Mouse (Mus musculus) limb, embryonic 10.5 days (tissue): ENCODE data around the gene Wdr54. TPM values are rescaled to one million over a fixed set of nuclear protein-coding genes. Genes with fewer than 3 reads are reported as not detected.
A peak's percentile ranks its signal among the peaks of the same experiment; 100 is the strongest.

ENCODE experiments used
- DNase-seq: peaks from one replicate; pipeline ENCODE4 v3.0.0-alpha.2; 2017; ENCODE audit warnings: low spot score
- H3K27ac ChIP-seq: fragments of 300-500 bp; sonication (generic); 2 replicates; pipeline ENCODE4 v1.5.1; 2016; ENCODE audit warnings: mild to moderate bottlenecking
- H3K27me3 ChIP-seq: fragments of 300-500 bp; sonication (generic); 2 replicates; pipeline ENCODE4 v1.6.1; 2016; ENCODE audit warnings: low read depth, mild to moderate bottlenecking; ENCODE audit not compliant: poor library complexity, severe bottlenecking
- H3K36me3 ChIP-seq: fragments of 300-500 bp; sonication (generic); 2 replicates; pipeline ENCODE4 v1.6.1; 2016; ENCODE audit warnings: mild to moderate bottlenecking, moderate library complexity
- H3K4me1 ChIP-seq: fragments of 300-500 bp; sonication (generic); 2 replicates; pipeline ENCODE4 v1.6.1; 2016
- H3K4me3 ChIP-seq: fragments of 300-500 bp; sonication (generic); 2 replicates; pipeline ENCODE4 v1.5.1; 2016; ENCODE audit warnings: mild to moderate bottlenecking, moderate library complexity
- H3K9me3 ChIP-seq: fragments of 300-500 bp; sonication (generic); replicated peaks from 2 replicates; pipeline ENCODE4 v1.6.1; 2016; ENCODE audit warnings: mild to moderate bottlenecking
- WGBS: fragments of 180-500 bp; shearing (Covaris S2); methylation state at CpG from one replicate; pipeline ENCODE4 v1.1.7; 2016; 5-methylcytosine and 5-hydroxymethylcytosine counted together
- polyA plus RNA-seq: library from polyadenylated mRNA; unstranded; fragments of >200 nt; fragmentation: Nextera tagmentation; extraction: Ambion mirVana; gene quantifications from 2 replicates; pipeline ENCODE4 v1.2.1, GENCODE M21; 2016

Gene Wdr54
- polyA plus RNA-seq, result 10.9 and 13.7 TPM in 2 replicates

GRCm38 (mm10) chr6:83156259-83156684 lies at the start of gene Wdr54, which contains the start of gene 1700003E16Rik:
Gene Wdr54 (minus strand): TSS chr6:83156397.
Gene 1700003E16Rik (plus strand): TSS chr6:83156404.
- H3K27me3 ChIP-seq, result peaks cover 27% of the 10 kb centered on the region
- no peaks in the 10 kb centered on the region for H3K9me3 ChIP-seq
- peaks cover 35% of the 10 kb centered on the region for H3K4me1 ChIP-seq
- WGBS, result 3% methylated on average over 32 of the region's 32 CpGs
- peak within 1 kb of the TSS; percentile 61 for H3K4me3 ChIP-seq
- DNase-seq, result peak; percentile 89
- peak within 1 kb of the TSS; percentile 80 for H3K27ac ChIP-seq
- H3K36me3 ChIP-seq, result peaks cover 27% of the 10 kb centered on the region

- H3K27ac ChIP-seq, result no peak overlapping the region
- WGBS, result 95% methylated on average over 3 of the region's 3 CpGs
- H3K36me3 ChIP-seq, result peaks cover 3% of the 10 kb centered on the region
- no peaks in the 10 kb centered on the region for H3K9me3 ChIP-seq
- no peak overlapping the region for H3K4me3 ChIP-seq
- H3K4me1 ChIP-seq, result no peaks in the 10 kb centered on the region
- no peak for DNase-seq
- no peaks in the 10 kb centered on the region for H3K27me3 ChIP-seq
Observed at GRCm38 (mm10) chr6:83205851-83206250, 49.7 kb upstream of the Wdr54 start.

DNA sequence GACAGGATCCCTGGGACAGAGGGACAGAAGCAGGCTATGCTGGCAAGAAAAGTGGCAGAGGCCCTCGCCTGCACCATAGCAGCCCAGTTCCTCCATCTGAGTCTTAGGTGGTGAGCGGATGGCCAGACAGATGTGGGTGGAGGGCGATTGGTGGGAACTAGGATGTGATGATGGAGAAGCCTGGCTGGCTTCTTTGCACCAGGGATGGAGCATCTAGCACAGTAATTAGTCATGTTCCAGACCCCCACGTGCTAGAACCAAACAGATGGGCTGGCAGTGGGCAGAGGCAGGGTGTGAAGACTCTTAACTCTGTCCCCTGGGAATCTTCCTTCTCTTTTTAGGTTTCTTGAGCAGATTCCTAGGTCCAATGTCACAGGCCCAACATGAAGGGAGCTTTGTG lies 47.1 kb upstream of the Wdr54 start:
- Histone ChIP-seq H3K27me3 (no peaks in the 10 kb centered on the region), H3K9me3 (no peaks in the 10 kb centered on the region), H3K4me1 (no peaks in the 10 kb centered on the region), H3K36me3 (peaks cover 26% of the 10 kb centered on the region), H3K4me3 (no peak overlapping the region), H3K27ac (no peak overlapping the region)
- WGBS, result 84% methylated on average over 4 of the region's 4 CpGs
- DNase-seq, result no peak

DNA sequence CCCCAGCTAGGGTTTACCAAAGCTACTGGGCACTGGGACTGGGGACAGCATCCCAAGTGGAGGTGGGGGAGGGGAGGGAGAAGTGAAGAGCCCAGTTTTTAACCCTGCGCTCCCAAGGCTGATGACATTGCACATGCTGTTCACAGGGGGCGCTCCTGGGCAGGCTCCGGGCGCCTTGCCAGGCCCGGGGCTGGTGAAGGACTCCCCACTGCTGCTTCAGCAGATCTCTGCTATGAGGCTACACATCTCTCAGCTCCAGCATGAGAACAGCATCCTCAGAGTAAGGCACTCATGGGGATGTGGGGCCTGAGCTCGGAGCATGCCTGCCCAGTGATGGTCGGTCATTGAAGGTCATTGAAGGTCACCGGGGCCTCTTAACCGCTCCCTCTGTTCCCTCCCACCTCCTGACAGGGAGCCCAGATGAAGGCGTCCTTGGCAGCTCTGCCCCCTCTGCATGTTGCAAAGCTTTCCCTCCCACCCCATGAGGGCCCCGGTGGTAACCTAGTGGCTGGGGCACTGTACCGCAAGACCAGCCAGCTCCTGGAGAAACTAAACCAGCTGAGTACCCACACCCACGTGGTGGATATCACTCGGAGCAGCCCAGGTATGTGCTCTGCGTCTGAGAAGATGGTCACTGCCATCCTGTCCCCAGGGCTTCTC lies 41.3 kb upstream of the Wdr54 start:
- H3K27ac ChIP-seq, result no peak overlapping the region
- peaks cover 7% of the 10 kb centered on the region; the same call in 1 of the 2 replicates for H3K4me1 ChIP-seq
- no peak for DNase-seq
- 45% methylated on average over 15 of the region's 15 CpGs for WGBS
- no peaks in the 10 kb centered on the region for H3K27me3 ChIP-seq
- no peak overlapping the region for H3K4me3 ChIP-seq
- H3K9me3 ChIP-seq, result no peaks in the 10 kb centered on the region
- H3K36me3 ChIP-seq, result peaks cover 85% of the 10 kb centered on the region

DNA sequence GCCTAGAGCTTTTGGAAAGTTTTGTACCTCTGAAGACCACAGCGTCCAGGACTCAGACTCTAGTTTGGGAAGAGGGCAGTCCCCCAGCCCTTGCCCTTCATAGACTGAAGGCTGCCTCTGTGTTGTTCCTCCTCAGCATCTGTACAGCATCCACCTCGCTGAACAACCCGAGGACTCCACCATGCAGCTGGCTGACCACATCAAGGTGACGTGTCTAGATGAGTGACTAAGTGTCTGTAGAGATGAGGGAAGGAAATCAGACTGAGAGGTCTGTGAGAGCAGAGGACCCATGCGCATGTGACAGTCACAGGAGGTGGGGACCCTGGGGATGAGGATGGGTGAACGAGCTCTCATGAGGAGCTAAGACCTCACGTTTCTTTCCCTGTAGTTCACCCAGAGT lies 37.4 kb upstream of the Wdr54 start:
- Histone ChIP-seq H3K9me3 (no peaks in the 10 kb centered on the region), H3K36me3 (peaks cover 100% of the 10 kb centered on the region), H3K27me3 (no peaks in the 10 kb centered on the region), H3K27ac (no peak overlapping the region), H3K4me1 (peaks cover 7% of the 10 kb centered on the region; the same call in 1 of the 2 replicates), H3K4me3 (no peak overlapping the region)
- WGBS, result 90% methylated on average over 7 of the region's 7 CpGs
- no peak for DNase-seq

- peak overlapping the region; percentile 48; the same call in 1 of the 2 replicates for H3K4me3 ChIP-seq
- H3K4me1 ChIP-seq, result peaks cover 27% of the 10 kb centered on the region
- 71% methylated on average over 2 of the region's 2 CpGs for WGBS
- DNase-seq, result no peak
- no peaks in the 10 kb centered on the region for H3K9me3 ChIP-seq
- no peaks in the 10 kb centered on the region for H3K27me3 ChIP-seq
- peak overlapping the region; percentile 72 for H3K27ac ChIP-seq
- peaks cover 75% of the 10 kb centered on the region for H3K36me3 ChIP-seq
Observed at GRCm38 (mm10) chr6:83186946-83187345, 30.7 kb upstream of the Wdr54 start.

- Histone ChIP-seq H3K27me3 (no peaks in the 10 kb centered on the region), H3K27ac (peak overlapping the region; percentile 72), H3K36me3 (peaks cover 67% of the 10 kb centered on the region), H3K4me1 (peaks cover 27% of the 10 kb centered on the region), H3K9me3 (no peaks in the 10 kb centered on the region), H3K4me3 (peak overlapping the region; percentile 48)
- WGBS, result 10% methylated on average over 25 of the region's 25 CpGs
- peak; percentile 70 for DNase-seq
Observed at GRCm38 (mm10) chr6:83185895-83186861, 30.0 kb upstream of the Wdr54 start.

DNA sequence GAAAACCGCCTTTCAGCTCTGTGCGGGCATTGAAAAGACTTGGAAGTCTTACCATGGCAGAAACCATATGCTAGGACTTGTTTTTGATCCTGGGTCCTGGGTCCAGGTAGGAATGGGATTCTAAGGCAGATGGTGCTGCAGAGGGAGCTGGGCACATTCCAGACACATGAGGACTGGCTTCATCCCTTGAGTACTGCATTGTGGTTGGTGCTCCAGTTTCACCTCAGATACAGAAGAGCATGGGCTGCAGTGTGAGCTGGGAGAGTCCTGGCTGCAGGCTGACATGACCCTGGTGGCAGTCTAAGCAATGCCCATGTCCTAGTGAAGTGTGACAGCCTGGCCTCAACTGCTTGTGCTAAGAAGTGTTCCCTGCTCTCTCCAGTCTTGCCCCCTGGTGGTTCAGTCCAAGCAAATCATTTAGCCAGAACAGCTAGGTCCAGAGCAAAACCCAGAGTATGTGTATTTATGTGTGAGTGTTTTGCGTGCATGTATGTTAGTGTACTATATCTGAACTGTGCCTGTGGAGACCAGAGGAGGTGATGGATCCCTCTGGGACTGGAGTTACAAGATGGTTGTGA lies 28.8 kb upstream of the Wdr54 start:
- no peaks in the 10 kb centered on the region for H3K9me3 ChIP-seq
- H3K4me1 ChIP-seq, result peaks cover 29% of the 10 kb centered on the region
- H3K27me3 ChIP-seq, result no peaks in the 10 kb centered on the region
- H3K4me3 ChIP-seq, result no peak overlapping the region
- peaks cover 55% of the 10 kb centered on the region for H3K36me3 ChIP-seq
- 90% methylated on average over 3 of the region's 3 CpGs for WGBS
- DNase-seq, result no peak
- no peak overlapping the region for H3K27ac ChIP-seq

- Histone ChIP-seq H3K4me1 (peaks cover 19% of the 10 kb centered on the region), H3K4me3 (no peak overlapping the region), H3K36me3 (peaks cover 37% of the 10 kb centered on the region), H3K27me3 (no peaks in the 10 kb centered on the region), H3K27ac (no peak overlapping the region), H3K9me3 (no peaks in the 10 kb centered on the region)
- DNase-seq, result no peak
- WGBS, result 80% methylated on average over 6 of the region's 6 CpGs
Observed at GRCm38 (mm10) chr6:83180605-83181004, 24.4 kb upstream of the Wdr54 start.

DNA sequence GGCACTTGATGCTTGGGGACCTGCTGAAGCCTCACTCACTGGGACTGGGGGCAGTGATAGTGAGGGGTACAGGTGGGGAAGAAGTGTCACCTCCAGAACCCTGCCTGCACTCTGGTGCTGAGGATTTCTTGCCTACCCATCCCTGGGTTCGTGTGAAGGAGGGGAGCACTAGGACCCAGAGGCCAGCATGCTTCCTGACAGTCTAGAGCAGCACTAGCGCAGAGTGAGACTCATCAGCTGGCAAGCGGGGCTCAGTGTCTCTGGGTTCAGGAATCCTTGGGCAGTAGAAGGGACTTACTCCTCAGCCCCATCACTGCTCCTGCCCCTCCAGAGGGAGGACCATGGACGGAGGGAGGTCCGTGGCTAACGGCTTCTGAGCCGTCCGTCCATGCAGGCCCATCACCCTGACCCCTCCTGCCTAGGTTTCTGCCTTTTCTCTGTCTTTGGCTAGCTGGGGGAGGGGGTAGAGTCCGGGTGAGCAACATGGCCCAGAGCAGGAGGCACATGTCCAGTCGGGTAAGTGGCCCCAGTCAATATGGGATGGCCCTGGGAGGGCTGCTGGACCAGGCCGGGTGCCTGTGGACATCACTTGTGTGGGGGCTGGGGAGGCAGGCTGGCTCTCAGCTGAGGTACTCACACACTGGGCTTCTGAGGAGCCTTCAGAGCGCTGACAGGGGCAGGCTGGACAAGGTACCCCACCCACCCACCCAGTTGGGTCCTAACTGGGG lies 23.4 kb upstream of the Wdr54 start:
- H3K36me3 ChIP-seq, result peaks cover 30% of the 10 kb centered on the region
- peaks cover 12% of the 10 kb centered on the region for H3K4me1 ChIP-seq
- H3K27ac ChIP-seq, result peak overlapping the region; percentile 26
- H3K27me3 ChIP-seq, result no peaks in the 10 kb centered on the region
- DNase-seq, result peak; percentile 67
- no peaks in the 10 kb centered on the region for H3K9me3 ChIP-seq
- WGBS, result 14% methylated on average over 12 of the region's 12 CpGs
- peak overlapping the region; percentile 45 for H3K4me3 ChIP-seq

- 90% methylated on average over 8 of the region's 8 CpGs for WGBS
- Histone ChIP-seq H3K4me3 (no peak overlapping the region), H3K36me3 (peaks cover 11% of the 10 kb centered on the region), H3K27me3 (no peaks in the 10 kb centered on the region), H3K4me1 (peaks cover 12% of the 10 kb centered on the region), H3K9me3 (no peaks in the 10 kb centered on the region), H3K27ac (no peak overlapping the region)
- no peak for DNase-seq
Observed at GRCm38 (mm10) chr6:83175996-83176395, 19.8 kb upstream of the Wdr54 start.

DNA sequence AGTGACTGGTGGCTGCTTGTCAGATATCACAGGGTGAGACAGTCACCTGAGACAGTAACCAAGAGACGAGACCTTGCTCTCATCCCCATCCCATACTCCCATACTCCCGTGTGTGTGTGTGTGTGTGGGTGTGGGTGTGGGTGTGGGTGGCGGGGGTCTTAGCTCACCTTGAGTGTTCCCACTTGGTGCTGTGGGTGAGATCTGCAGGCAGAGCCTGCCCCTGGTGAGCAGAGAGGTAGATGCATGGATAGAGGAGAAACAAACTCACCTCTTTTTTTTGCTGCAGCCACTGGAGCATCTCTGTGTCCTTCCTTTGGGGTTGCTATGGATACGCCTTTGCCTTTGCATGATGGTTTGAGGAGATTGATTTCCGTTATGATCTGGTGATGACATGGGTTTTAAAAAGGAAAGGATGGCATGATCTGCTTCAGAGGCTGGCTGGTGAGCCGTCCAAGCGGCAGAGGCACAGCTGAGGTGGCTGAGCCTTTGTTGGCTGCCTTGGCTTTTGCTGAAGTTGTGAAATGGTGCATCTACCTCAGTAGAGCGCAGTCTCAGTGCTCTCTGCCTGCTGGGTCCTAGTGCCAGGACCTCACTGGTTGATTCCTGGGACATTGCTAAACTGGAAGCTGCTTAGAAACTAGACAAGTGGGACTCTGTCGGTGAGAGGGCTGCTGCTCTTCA lies 16.2 kb upstream of the Wdr54 start:
- no peak overlapping the region for H3K27ac ChIP-seq
- 66% methylated on average over 9 of the region's 9 CpGs for WGBS
- no peak for DNase-seq
- no peaks in the 10 kb centered on the region for H3K9me3 ChIP-seq
- H3K36me3 ChIP-seq, result peaks cover 16% of the 10 kb centered on the region
- H3K4me3 ChIP-seq, result no peak overlapping the region
- no peaks in the 10 kb centered on the region for H3K27me3 ChIP-seq
- H3K4me1 ChIP-seq, result peaks cover 2% of the 10 kb centered on the region; the same call in 1 of the 2 replicates
